Mouse (Mus musculus) thymus, adult 2 months (tissue): Measurements from ENCODE around the gene Pck1. TPM values are rescaled to one million over a fixed set of nuclear protein-coding genes. Genes with fewer than 3 reads are reported as not detected.
"Not testable (repeated sequence)": the region's sequence is repeated elsewhere in the genome, so short reads cannot be mapped to it uniquely, and the experiment has no call there.

Source experiments
- DNase-seq: peaks from one replicate; pipeline ENCODE4 v3.0.0; 2021
- H3K27ac ChIP-seq: fragments of 200-500 bp; 2 replicates; pipeline ENCODE4 v1.5.1; 2012; ENCODE audit warnings: low read length, control low read depth; ENCODE audit not compliant: control insufficient read depth, insufficient read depth
- H3K27me3 ChIP-seq: fragments of 200-500 bp; 2 replicates; pipeline ENCODE4 v1.6.1; 2012; ENCODE audit warnings: mild to moderate bottlenecking, low read length, moderate library complexity, mixed read lengths; ENCODE audit not compliant: control insufficient read depth, insufficient read depth
- H3K36me3 ChIP-seq: fragments of 200-500 bp; 2 replicates; pipeline ENCODE4 v1.6.1; 2012; ENCODE audit warnings: mild to moderate bottlenecking, low read length, moderate library complexity; ENCODE audit not compliant: control insufficient read depth, insufficient read depth
- H3K4me1 ChIP-seq: fragments of 200-500 bp; replicated peaks from 2 replicates; pipeline ENCODE4 v1.6.1; 2012; ENCODE audit warnings: low read length; ENCODE audit not compliant: control insufficient read depth, insufficient read depth
- H3K4me3 ChIP-seq: fragments of 200-500 bp; 2 replicates; pipeline ENCODE4 v1.5.1; 2012; ENCODE audit warnings: mild to moderate bottlenecking, low read length, control low read depth, moderate library complexity; ENCODE audit not compliant: control insufficient read depth, insufficient read depth
- CTCF ChIP-seq: fragments of 200-500 bp; IDR thresholded peaks from 2 replicates; pipeline ENCODE4 v1.5.1; 2012; ENCODE audit warnings: mild to moderate bottlenecking, control low read depth, low read length, moderate library complexity, borderline replicate concordance; ENCODE audit not compliant: control insufficient read depth, poor library complexity, insufficient read depth; ENCODE audit errors: extremely low read depth
- POLR2A ChIP-seq: fragments of 200-500 bp; IDR thresholded peaks from 2 replicates; pipeline ENCODE4 v1.6.1; 2012; ENCODE audit warnings: mild to moderate bottlenecking, low read length, control low read depth, moderate library complexity; ENCODE audit not compliant: control insufficient read depth, poor library complexity, insufficient read depth; ENCODE audit errors: extremely low read depth
- WGBS: fragments of 180-500 bp; shearing (Covaris S2); methylation state at CpG from one replicate; pipeline ENCODE4 v1.1.7; 2018; 5-methylcytosine and 5-hydroxymethylcytosine counted together
- polyA plus RNA-seq: library from polyadenylated mRNA; depleted of rRNA; stranded (reverse); fragments of >200 nt; gene quantifications from 2 replicates; pipeline ENCODE4 v1.2.3, GENCODE M21; 2012; rRNA removed

The Pck1 gene
- 14.5 and 25.6 TPM in 2 replicates for polyA plus RNA-seq

DNA sequence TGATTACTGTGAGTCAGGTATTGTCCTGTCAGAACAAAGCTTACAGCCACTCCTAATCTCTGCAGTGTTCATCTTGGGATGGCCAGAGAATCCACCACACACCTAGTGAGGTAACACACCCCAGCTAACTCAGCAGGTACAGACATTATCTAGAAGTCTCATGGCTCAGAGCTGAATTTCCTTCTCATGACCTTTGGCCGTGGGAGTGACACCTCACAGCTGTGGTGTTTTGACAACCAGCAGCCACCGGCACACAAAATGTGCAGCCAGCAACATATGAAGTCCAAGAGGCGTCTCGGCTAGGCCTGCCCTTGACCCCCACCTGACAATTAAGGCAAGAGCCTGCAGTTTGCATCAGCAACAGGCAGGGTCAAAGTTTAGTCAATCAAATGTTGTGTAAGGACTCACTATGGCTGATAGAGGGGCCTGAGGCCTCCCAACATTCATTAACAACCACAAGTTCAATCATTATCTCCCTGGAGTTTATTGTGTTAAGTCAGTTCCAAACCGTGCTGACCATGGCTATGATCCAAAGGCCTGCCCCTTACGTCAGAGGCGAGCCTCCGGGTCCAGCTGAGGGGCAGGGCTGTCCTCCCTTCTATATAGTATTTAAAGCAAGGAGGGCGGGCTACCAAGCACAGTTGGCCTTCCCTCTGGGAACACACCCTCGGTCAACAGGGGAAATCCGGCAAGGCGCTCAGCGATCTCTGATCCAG lies at the start of gene Pck1:
TSS of gene Pck1 (plus strand) at position 613 of the 716 bp plus-strand sequence.
- no peaks in the 10 kb centered on the region for H3K27me3 ChIP-seq
- no peaks in the 10 kb centered on the region for H3K36me3 ChIP-seq
- H3K4me3 ChIP-seq, result no peak within 1 kb of the TSS
- H3K27ac ChIP-seq, result no peak within 1 kb of the TSS
- H3K4me1 ChIP-seq, result peaks cover 8% of the 10 kb centered on the region; the same call in 1 of the 2 replicates
- no peak for DNase-seq
- no peak for TF ChIP-seq POLR2A
- no peak for TF ChIP-seq CTCF
- WGBS, result 93% methylated on average over 13 of the region's 13 CpGs

DNA sequence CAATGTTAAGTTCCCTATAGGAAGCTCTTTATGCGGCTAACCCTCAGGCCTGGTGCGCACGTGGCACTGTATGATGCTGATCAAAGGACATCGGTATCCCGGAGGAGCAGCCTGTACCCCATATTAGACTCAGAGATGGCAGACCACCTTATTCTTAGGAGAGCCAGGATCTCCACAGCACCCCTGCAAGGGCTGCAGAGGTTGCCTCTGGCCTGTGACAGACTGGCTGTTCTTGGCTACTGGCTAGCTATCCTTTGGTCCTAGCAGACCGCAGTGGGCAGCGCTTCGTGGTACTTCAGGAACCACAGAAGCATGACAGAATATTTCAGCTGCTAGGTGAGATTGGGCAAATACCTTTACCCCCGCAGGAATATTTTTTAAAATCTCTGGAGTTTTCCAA lies 46.4 kb upstream of the Pck1 start:
- no peaks in the 10 kb centered on the region for H3K36me3 ChIP-seq
- WGBS, result 82% methylated on average over 9 of the region's 9 CpGs
- DNase-seq, result no peak
- H3K27me3 ChIP-seq, result no peaks in the 10 kb centered on the region
- TF ChIP-seq POLR2A, result no peak
- no peak for TF ChIP-seq CTCF
- no peak overlapping the region for H3K4me3 ChIP-seq
- H3K27ac ChIP-seq, result no peak overlapping the region
- H3K4me1 ChIP-seq, result peaks cover 5% of the 10 kb centered on the region; the same call in 1 of the 2 replicates

DNA sequence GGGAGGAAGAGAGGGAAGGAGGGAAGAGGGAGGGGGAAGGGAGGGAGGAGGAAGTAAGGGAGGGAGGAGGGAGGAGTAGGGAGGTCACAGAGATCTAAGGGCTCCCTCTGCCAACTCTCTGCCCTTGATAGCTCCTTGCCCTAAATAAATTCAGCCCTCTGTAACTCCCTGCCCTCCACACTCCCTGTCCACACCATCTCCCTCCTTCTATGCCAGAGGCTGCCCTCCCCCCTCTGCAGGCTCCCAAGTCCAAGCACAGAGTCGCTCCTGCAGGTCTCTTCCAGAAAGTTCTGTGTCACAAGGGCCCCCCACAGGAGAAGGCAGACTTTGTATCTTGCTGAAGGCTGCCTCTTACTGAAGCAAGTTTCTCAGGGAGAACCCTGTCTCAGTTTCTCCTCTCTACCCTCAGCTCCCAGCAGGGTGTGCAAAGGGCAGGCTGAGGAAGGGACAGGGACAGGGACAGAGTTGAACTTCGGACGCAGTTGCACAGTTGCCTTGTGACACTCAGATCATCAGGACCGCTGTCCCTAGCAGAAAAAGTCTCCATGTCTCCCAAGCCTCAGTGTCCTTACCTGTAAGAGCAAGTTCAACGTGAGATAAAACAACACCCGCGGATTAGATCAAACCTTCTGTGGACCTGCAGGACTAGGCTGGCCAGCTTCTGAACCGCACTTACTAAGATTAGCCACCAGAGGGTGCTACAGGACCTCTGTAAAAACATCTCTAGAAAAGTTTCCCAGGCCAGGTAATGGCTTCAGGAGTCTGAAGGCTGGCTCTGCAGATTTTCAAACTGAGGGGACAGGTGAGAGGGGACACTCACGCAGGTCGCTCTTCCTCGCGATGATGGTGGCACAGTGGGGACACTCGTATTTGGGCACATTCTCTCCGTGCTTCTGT lies 45.7 kb upstream of the Pck1 start:
- DNase-seq, result peak; percentile 60

DNA sequence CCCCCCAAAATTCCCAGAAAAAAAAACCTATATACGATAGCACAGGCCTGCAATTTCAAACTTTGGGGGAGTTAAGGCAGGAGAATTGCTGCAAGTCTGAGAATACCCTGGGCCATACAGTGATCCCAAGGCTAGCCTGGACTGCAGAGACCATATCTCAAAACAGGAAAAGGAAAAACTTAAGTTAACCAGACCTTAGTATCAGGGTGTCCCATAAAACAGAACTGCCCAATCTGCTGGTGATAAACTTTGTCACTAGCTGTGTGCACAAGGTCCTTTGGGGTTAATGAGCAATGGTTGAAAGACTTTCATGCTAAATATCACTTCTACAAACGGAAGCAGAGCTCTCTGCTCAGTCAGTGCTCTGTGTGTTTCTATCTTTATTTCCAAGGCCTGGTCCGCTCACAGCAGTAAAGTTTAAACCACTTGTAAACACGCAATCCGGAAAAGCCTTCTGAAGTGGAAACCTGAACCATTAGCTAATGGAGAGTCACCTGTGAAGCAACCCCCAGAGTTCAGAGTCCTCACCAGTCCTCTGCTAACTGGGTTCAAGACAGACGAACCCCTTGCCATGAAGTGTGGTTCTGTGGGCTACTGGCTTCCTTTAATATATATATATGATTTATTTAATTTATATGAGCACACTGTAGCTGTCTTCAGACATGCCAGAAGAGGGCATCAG lies 44.2 kb upstream of the Pck1 start:
- TF ChIP-seq POLR2A, result no peak
- no peak for TF ChIP-seq CTCF
- 89% methylated on average over 6 of the region's 6 CpGs for WGBS
- H3K36me3 ChIP-seq, result no peaks in the 10 kb centered on the region
- no peak for DNase-seq
- H3K4me3 ChIP-seq, result no peak overlapping the region
- H3K4me1 ChIP-seq, result peaks cover 5% of the 10 kb centered on the region; the same call in 1 of the 2 replicates
- H3K27ac ChIP-seq, result no peak overlapping the region
- no peaks in the 10 kb centered on the region for H3K27me3 ChIP-seq

More for the DNA sequence above, 45.7 kb upstream of the Pck1 start:
- TF ChIP-seq POLR2A, result no peak
- TF ChIP-seq CTCF, result no peak
- Histone ChIP-seq H3K36me3 (no peaks in the 10 kb centered on the region), H3K4me3 (no peak overlapping the region), H3K4me1 (peaks cover 5% of the 10 kb centered on the region; the same call in 1 of the 2 replicates), H3K27ac (no peak overlapping the region), H3K27me3 (no peaks in the 10 kb centered on the region)
- 26% methylated on average over 14 of the region's 14 CpGs for WGBS

DNA sequence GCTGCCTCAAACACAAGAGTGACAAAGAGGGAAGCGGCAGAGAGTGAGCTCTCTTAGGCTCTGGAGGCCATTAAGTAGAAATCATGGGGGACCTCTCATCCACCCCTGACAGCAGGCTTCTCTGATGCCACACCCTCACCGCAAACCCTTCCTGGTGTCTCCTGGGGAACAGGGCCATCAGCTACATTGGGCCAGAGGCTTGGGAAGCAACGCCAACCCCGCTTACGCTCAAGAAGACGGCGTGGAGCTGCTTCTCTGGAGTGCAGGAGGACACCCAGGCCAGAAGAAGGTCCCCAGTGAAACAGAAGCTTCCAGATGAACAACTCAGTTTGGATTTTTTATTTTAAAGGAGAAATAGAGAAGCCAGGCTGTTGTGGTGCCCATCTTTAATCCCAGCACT lies 43.3 kb upstream of the Pck1 start:
- TF ChIP-seq POLR2A, result no peak
- no peak for TF ChIP-seq CTCF
- 97% methylated on average over 7 of the region's 7 CpGs for WGBS

DNA sequence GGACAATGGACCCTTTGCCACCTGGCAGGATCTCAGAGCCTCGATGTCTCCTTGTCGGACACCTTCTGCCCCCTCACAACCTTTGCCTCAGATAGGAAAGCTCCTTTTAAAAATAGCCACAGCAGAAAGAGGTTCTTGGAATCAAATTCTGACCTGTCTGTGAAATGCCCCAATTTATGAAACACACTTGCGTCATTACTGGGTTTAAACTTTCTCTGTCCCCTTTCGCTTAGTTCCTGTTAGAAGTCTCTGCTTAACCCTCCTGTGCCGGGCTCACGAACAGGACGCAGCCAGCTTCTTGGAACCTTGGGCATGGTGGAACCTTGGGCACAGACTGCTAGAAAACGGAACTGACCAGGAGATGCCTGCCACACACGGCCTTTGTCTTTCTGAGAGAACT lies 42.3 kb upstream of the Pck1 start:
- no peak overlapping the region for H3K4me3 ChIP-seq
- WGBS, result 92% methylated on average over 9 of the region's 9 CpGs
- H3K36me3 ChIP-seq, result no peaks in the 10 kb centered on the region
- H3K4me1 ChIP-seq, result peaks cover 5% of the 10 kb centered on the region; the same call in 1 of the 2 replicates
- H3K27ac ChIP-seq, result no peak overlapping the region
- no peak for DNase-seq
- H3K27me3 ChIP-seq, result no peaks in the 10 kb centered on the region
- TF ChIP-seq CTCF, result no peak
- no peak for TF ChIP-seq POLR2A

More for the DNA sequence above, 43.3 kb upstream of the Pck1 start:
- Histone ChIP-seq H3K27ac (no peak overlapping the region), H3K4me1 (peaks cover 5% of the 10 kb centered on the region; the same call in 1 of the 2 replicates), H3K27me3 (no peaks in the 10 kb centered on the region), H3K36me3 (no peaks in the 10 kb centered on the region), H3K4me3 (no peak overlapping the region)
- DNase-seq, result no peak

DNA sequence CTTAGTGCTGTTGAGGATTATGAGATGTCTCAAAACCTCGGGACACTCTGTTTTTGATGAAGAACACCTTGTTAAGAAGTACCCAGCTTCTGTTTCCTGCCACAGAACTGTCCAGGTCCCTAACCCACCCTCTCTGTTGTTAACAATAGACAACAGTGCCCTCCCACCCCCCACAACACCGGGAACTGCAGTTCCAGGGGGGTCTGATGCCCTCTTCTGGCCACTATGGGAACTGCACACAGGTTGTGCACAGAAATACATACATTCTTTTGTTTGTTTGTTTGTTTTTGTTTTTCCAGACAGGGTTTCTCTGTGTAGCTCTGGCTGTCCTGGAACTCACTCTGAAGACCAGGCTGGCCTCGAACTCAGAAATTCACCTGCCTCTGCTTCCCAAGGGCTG lies 39.1 kb upstream of the Pck1 start:
- not testable (repeated sequence) for H3K4me3 ChIP-seq

More for the DNA sequence above, 39.1 kb upstream of the Pck1 start:
- H3K27me3 ChIP-seq, DNase-seq, H3K36me3 ChIP-seq, H3K4me1 ChIP-seq, H3K27ac ChIP-seq: not testable (repeated sequence)
- 0 out of 2 replicates have a peak, but pooled peaks have one; percentile 34 for TF ChIP-seq CTCF
- 64% methylated on average over 3 of the region's 3 CpGs for WGBS
